Mouse (Mus musculus) neural tube, embryonic 12.5 days (tissue): Measurements from ENCODE around the gene Agbl5. TPM values are rescaled to one million over a fixed set of nuclear protein-coding genes. Genes with fewer than 3 reads are reported as not detected.

ENCODE experiments used
- ATAC-seq: fragments of 200-750 bp; cut with Nextera tagmentation; 2 replicates; pipeline ENCODE4 v1.8.0; 2017; ENCODE audit warnings: low read depth, mild to moderate bottlenecking, moderate TSS enrichment, moderate library complexity; ENCODE audit not compliant: low FRiP score
- H3K27ac ChIP-seq: fragments of 300-500 bp; sonication (generic); 2 replicates; pipeline ENCODE4 v1.5.1; 2016
- H3K27me3 ChIP-seq: fragments of 300-500 bp; sonication (generic); replicated peaks from 2 replicates; pipeline ENCODE4 v1.6.1; 2016; ENCODE audit warnings: mild to moderate bottlenecking
- H3K36me3 ChIP-seq: fragments of 300-500 bp; sonication (generic); 2 replicates; pipeline ENCODE4 v1.6.1; 2016; ENCODE audit warnings: mild to moderate bottlenecking
- H3K4me1 ChIP-seq: fragments of 300-500 bp; sonication (generic); 2 replicates; pipeline ENCODE4 v1.6.1; 2016
- H3K4me2 ChIP-seq: fragments of 300-500 bp; sonication (generic); replicated peaks from 2 replicates; pipeline ENCODE4 v1.6.1; 2016; ENCODE audit warnings: mild to moderate bottlenecking
- H3K4me3 ChIP-seq: fragments of 300-500 bp; sonication (generic); 2 replicates; pipeline ENCODE4 v1.5.1; 2016
- H3K9ac ChIP-seq: fragments of 300-500 bp; sonication (generic); 2 replicates; pipeline ENCODE4 v1.6.1; 2016; ENCODE audit warnings: mild to moderate bottlenecking
- H3K9me3 ChIP-seq: fragments of 300-500 bp; sonication (generic); 2 replicates; pipeline ENCODE4 v1.6.1; 2016; ENCODE audit warnings: mild to moderate bottlenecking
- WGBS: fragments of 180-500 bp; shearing (Covaris S2); methylation state at CpG from one replicate; pipeline ENCODE4 v1.1.7; 2016; 5-methylcytosine and 5-hydroxymethylcytosine counted together
- polyA plus RNA-seq: library from polyadenylated mRNA; unstranded; fragments of >200 nt; fragmentation: Nextera tagmentation; extraction: Ambion mirVana; gene quantifications from 2 replicates; pipeline ENCODE4 v1.2.1, GENCODE M21; 2016

Agbl5 gene
- polyA plus RNA-seq, 1 experiment from 2014 or later = 29.0 TPM

DNA sequence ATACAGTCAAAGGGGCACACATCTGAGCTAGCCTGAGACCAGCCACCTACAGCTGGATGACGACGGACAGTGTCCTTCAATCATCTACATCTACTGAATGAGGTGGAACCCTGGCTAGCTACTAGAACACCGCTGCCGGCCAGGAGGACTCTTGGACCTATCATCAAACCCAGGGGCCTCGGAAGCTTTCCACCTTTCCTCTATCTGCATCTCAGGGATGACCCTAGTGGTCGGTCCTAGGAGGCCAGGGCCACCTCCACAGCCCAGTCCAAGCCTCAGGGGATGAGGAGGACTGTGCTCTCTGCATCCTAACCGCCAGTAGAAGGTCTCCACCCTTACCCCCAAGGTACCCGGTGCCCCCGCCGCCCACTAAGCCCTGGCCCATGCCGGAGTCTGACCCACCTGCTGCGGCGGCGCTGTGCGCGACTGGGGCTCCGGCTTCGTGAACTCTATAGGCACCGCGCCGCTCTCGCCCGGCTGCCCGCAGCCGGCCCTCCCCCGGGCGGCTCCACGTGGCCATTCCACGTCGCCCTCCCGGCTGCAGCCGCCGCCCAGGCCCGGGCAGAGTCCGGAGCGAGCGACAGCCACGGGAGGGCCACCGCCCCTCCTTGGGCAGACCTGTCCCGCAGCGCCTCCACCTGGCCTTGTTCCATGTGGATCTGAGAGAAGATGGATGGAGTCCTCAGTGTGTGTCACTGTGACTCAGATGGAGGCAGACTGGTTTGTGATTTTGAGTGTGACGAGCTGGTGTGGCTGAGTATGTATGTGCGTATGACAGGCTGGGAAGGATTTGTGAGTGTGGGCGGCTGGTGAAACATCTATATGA is 56.7 kb downstream of the Agbl5 start, which contains the start of gene Cgref1:
TSS of gene Cgref1 (minus strand) at position 636 of the 826 bp plus-strand sequence.
- Histone ChIP-seq H3K4me1 (peaks cover 11% of the 10 kb centered on the region), H3K9ac (peak within 1 kb of the TSS; percentile 72), H3K4me3 (peak within 1 kb of the TSS; percentile 49), H3K4me2 (peak within 1 kb of the TSS; percentile 95), H3K27me3 (no peaks in the 10 kb centered on the region), H3K27ac (no peak within 1 kb of the TSS), H3K9me3 (no peaks in the 10 kb centered on the region), H3K36me3 (no peaks in the 10 kb centered on the region)
- peak; percentile 61; the same call in 1 of the 2 replicates for ATAC-seq
- 6% methylated on average over 44 of the region's 44 CpGs for WGBS

DNA sequence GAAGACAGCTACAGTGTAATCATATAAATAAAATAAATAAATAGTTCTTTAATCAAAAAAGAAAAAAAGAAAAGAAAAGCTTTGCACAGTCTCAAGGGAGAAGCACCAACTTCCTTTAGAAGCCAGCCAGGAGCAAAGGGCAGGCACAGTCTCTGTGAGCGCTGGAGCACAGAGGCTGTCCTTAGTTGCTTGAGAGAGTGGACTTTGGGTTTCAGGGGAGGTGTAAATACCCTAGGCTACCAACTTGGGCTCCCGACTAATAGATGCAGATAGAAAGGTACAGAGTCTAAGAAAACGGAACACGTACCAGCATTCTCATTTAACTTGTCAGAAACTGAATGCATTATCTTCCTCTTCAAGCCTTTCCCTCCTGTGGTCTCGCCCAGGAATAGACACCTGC is 60.1 kb downstream of the Agbl5 start:
- Histone ChIP-seq H3K9ac (no peak overlapping the region), H3K4me3 (no peak overlapping the region), H3K4me1 (peaks cover 12% of the 10 kb centered on the region), H3K4me2 (peak overlapping the region; percentile 85; the same call in 1 of the 2 replicates), H3K36me3 (peaks cover 16% of the 10 kb centered on the region), H3K9me3 (no peaks in the 10 kb centered on the region), H3K27me3 (no peaks in the 10 kb centered on the region), H3K27ac (no peak overlapping the region)
- ATAC-seq = no peak
- WGBS = 80% methylated on average over 5 of the region's 5 CpGs

DNA sequence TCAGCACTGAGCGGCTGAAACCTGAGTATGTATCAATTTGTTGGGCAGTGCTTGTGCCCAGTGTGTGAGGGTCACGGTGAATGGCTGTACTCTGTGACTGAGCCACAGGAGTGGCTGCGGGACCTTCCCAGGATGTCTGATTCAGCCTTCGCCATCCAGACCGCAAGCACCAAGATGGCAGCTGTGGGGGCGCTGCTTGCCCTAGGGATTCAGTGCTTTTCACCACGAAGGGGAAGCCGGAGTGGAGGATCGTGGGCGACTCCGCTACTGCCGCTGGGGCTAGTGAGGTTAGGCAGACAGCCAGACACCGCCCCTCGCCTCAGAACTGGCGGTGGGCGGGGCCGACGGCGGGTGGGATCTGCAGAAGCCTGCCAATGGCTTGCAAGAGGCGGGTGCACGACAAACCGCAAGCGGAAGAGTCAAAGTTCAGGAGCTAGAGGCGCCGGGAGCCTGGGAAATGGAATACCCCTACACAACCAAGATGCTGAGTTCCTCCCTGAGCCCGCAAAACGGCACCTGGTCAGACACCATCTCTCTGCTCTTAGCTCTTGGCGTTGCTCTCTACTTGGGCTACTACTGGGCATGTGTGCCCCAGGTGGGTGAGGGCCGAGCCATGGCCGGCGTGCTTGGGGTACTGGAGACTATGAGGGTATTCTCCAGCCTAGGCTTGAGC is 61.3 kb downstream of the Agbl5 start:
- Histone ChIP-seq H3K27me3 (no peaks in the 10 kb centered on the region), H3K4me3 (peak overlapping the region; percentile 51), H3K27ac (no peak overlapping the region), H3K9ac (peak overlapping the region; percentile 53), H3K4me2 (peak overlapping the region; percentile 85), H3K4me1 (peaks cover 12% of the 10 kb centered on the region), H3K36me3 (peaks cover 28% of the 10 kb centered on the region), H3K9me3 (no peaks in the 10 kb centered on the region)
- WGBS = under 1% methylated on average over 31 of the region's 31 CpGs
- ATAC-seq = peak; percentile 89

DNA sequence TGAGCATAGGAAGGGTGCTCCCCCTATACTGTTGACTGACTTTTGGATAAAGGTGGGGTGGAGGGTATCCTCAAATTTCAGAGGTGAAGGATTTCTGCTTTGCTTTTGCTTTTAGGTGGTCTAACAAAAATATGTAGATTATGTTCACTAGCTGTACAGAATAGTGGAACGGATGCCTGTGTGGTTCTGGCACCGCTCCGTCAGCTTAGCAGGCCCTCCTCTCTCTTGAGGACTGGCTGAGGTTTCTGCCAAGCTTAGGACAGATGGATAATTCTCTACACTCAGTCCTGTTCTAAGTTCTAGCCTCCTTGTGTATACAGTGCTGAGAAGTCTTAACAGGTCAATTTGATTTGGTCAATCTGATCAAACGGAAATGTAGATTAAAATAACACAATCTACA is 62.0 kb downstream of the Agbl5 start:
- Histone ChIP-seq H3K27ac (no peak overlapping the region), H3K9ac (no peak overlapping the region)
- no peak for ATAC-seq

DNA sequence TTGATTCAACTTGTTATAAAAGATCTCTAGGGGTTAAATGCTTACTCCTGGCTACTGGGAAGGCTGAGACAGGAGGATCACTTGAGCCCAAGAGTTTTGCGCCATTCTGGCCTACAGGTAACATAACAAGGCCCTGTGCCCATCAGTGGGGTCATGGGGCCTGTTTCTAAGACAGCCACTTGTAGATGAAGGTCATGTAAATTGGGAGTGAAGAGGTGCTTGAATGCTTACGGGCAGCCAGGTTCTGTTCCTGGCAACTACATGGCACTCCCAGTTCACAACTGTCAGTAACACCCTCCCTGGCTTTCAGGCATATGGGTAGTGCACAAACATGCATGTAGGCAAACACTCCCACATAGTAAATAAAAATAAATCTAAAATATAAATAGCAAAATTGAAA is 62.4 kb downstream of the Agbl5 start:
- 98% methylated on average over 2 of the region's 2 CpGs for WGBS

More for the DNA sequence above, 62.0 kb downstream of the Agbl5 start:
- Histone ChIP-seq H3K9me3 (no peaks in the 10 kb centered on the region), H3K36me3 (peaks cover 34% of the 10 kb centered on the region), H3K4me3 (peak overlapping the region; percentile 51), H3K4me1 (peaks cover 5% of the 10 kb centered on the region; the same call in 1 of the 2 replicates), H3K4me2 (peak overlapping the region; percentile 85), H3K27me3 (no peaks in the 10 kb centered on the region)
- WGBS = 70% methylated on average over 4 of the region's 4 CpGs

DNA sequence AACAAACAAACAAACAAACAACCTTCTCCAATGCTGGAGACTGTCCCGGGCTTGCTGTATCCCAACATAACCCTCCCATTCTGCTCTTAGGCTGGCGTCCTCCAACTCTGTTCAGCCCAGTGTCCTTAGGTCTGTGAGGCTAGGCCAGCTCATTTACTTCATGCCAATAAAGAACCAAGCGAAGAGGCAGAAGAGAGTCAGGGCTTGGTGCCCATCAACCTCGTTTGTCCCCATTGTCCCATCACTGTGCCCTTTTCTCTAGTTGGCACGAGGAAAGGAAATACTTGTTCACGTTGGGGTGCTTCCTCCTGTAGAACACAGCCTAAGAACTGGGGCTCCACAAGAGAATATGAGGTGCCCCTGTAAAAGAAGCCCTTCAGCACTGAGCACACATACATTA is 63.2 kb downstream of the Agbl5 start:
- no peak for ATAC-seq
- Histone ChIP-seq H3K36me3 (peaks cover 41% of the 10 kb centered on the region), H3K27me3 (no peaks in the 10 kb centered on the region), H3K27ac (no peak overlapping the region), H3K9me3 (no peaks in the 10 kb centered on the region), H3K4me2 (no peak overlapping the region), H3K4me1 (0 out of 2 replicates have a peak, but pooled peaks cover 3% of the 10 kb centered on the region), H3K9ac (no peak overlapping the region), H3K4me3 (no peak overlapping the region)
- 85% methylated on average over 6 of the region's 6 CpGs for WGBS

More for the DNA sequence above, 62.4 kb downstream of the Agbl5 start:
- Histone ChIP-seq H3K4me2 (peak overlapping the region; percentile 85; the same call in 1 of the 2 replicates), H3K9me3 (no peaks in the 10 kb centered on the region), H3K36me3 (peaks cover 39% of the 10 kb centered on the region), H3K4me1 (0 out of 2 replicates have a peak, but pooled peaks cover 3% of the 10 kb centered on the region), H3K27me3 (no peaks in the 10 kb centered on the region), H3K27ac (no peak overlapping the region), H3K4me3 (no peak overlapping the region), H3K9ac (no peak overlapping the region)
- no peak for ATAC-seq

DNA sequence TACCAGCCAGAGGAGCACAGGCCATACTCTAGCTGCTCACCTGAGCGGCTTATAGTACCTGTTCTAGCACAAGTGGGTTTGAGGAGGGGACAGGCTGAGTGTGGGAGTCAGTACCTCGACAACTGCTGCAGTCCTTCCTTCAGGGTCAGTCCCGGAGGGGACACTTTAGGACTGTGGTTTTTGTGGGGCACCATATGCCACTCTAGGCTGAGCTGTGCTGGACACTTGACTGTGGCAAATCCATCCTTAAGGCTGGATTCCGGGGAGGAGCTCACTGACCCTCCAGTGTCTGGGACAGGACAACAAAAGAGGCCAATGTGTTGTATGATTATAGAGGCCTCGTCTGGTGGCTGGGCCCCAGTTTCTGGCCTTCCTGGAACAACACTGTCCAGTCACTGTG is 64.1 kb downstream of the Agbl5 start:
- 87% methylated on average over 5 of the region's 5 CpGs for whole genome bisulfite sequencing
- Histone ChIP-seq H3K27me3 (no peaks in the 10 kb centered on the region), H3K9me3 (no peaks in the 10 kb centered on the region), H3K9ac (no peak overlapping the region), H3K4me3 (no peak overlapping the region), H3K4me2 (no peak overlapping the region), H3K27ac (no peak overlapping the region), H3K36me3 (peaks cover 44% of the 10 kb centered on the region), H3K4me1 (peaks cover 6% of the 10 kb centered on the region)
- ATAC-seq = no peak

DNA sequence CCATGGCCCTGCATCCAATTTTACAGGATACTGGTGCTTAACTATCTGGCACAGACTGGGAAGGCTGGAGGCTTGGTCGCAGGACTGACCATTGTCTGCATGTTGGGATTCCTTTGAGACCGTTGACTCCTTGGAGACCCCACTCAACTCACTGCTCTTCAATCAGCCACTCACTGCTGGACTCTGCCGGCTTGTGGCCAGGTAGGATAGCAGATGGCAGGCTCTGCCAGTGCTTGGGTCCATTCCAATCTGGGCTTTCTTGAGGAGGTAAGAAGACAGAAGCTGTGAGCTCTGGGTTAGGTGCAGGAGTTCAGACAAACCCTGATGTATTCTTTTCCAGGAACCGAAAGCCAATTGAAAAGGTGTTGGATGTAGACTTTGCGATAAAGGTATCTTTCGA is 65.6 kb downstream of the Agbl5 start:
- Histone ChIP-seq H3K27me3 (no peaks in the 10 kb centered on the region), H3K4me2 (no peak overlapping the region), H3K4me1 (peaks cover 22% of the 10 kb centered on the region), H3K4me3 (no peak overlapping the region), H3K9ac (no peak overlapping the region), H3K27ac (no peak overlapping the region), H3K36me3 (peaks cover 57% of the 10 kb centered on the region), H3K9me3 (no peaks in the 10 kb centered on the region)
- 97% methylated on average over 6 of the region's 6 CpGs for WGBS
- ATAC-seq = no peak

DNA sequence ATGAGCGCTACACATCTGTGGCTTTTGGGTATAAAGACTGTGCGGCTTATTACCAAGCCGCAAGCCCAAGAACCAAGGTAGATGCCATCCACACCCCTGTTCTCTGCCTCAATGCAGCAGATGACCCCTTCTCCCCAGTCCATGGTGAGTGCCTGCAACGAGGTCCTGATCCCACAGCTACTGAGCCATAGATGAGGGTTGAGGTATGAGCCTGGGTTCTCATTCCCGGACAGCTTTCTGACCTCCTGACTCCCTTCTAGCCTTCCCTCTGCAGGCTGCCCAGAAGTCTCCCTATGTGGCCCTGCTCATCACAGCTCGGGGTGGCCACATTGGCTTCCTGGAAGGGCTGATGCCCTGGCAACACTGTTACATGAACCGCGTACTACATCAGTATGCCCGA is 66.1 kb downstream of the Agbl5 start:
- no peak for ATAC-seq
- H3K36me3 ChIP-seq = peaks cover 57% of the 10 kb centered on the region
- H3K4me3 ChIP-seq = no peak overlapping the region
- H3K27me3 ChIP-seq = no peaks in the 10 kb centered on the region
- H3K9me3 ChIP-seq = no peaks in the 10 kb centered on the region
- H3K9ac ChIP-seq = no peak overlapping the region
- 94% methylated on average over 9 of the region's 9 CpGs for WGBS
- H3K27ac ChIP-seq = no peak overlapping the region
- peaks cover 24% of the 10 kb centered on the region for H3K4me1 ChIP-seq
- no peak overlapping the region for H3K4me2 ChIP-seq

DNA sequence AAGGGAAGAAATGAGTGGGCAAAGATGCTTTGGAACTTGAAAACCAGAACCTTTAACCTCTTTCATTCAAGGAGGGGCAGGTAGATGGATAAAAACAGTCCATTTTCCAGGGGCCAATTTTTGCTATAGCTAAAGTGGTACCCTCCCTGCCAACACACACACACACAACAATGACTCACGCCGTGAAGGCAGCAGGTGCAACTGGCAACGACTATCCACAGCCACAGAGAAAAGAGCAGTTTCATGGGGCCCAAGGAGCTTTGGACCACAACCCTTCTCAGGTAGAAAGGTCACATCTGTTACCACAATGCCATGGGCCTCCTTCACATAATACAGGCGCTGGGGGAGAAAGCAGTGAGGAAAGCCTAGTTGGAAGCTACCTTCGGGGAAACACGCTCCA is 67.3 kb downstream of the Agbl5 start:
- no peak for ATAC-seq
- WGBS = 92% methylated on average over 6 of the region's 6 CpGs
- Histone ChIP-seq H3K27me3 (no peaks in the 10 kb centered on the region), H3K9ac (no peak overlapping the region), H3K4me1 (peaks cover 21% of the 10 kb centered on the region), H3K4me2 (no peak overlapping the region), H3K4me3 (no peak overlapping the region), H3K27ac (no peak overlapping the region), H3K9me3 (no peaks in the 10 kb centered on the region), H3K36me3 (peaks cover 57% of the 10 kb centered on the region)
